Mouse (Mus musculus): Measurements from ENCODE around the gene Gm10643. TPM values are rescaled to one million over a fixed set of nuclear protein-coding genes. Genes with fewer than 3 reads are reported as not detected.

The Gm10643 gene
- polyA plus RNA-seq, 1 experiment from 2014 or later = 1.7 TPM

DNA sequence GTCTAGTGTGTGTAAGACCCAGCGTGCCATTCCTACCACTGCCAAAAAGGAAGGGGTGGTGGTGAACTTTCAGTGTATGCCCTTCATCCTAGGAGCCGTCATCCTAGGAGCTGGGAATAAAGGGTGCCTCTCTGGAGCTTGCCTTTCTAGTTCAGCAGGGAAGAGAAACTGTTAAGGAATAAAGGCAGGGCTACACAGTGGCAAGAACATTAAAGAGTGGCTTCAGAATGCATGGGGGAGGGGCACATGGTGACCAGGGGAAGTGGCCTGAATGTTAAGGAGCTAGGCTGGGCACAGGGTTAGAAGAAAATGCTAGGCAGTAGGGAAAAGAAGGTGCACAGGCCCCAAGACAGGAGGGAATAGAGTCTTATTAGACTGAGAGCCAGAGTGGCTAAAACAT, 4.8 kb upstream of the Gm10643 start:
- H3K9ac ChIP-seq = peak overlapping the region; percentile 14; the same call in 1 of the 2 replicates

DNA sequence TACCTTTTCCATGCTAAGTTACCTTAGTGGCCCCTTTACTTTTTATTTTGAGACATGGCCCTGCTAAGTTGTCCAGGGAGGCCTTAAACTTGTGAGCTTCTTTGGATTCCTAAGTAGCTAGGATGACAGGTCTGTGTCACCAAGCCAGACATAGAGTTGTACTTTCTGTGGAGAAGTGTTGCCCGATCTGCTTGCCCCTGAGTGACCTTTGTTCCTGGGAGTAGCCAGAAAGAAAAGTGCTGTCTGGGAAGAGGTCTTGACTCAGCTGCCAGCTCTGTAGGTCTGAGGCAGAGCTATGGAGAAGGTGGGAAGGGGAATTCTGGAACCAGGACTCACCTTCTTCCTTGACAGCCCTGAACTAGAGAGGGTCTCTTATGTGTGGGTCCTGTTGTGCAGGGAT, 4.2 kb upstream of the Gm10643 start:
- H3K27ac ChIP-seq = peak overlapping the region; percentile 27; the same call in 1 of the 2 replicates
- peaks cover 69% of the 10 kb centered on the region for H3K4me1 ChIP-seq (replicated peaks)
- no peak overlapping the region for H3K4me2 ChIP-seq
- H3K27me3 ChIP-seq = no peaks in the 10 kb centered on the region
- H3K9me3 ChIP-seq = no peaks in the 10 kb centered on the region
- H3K36me3 ChIP-seq = peaks cover 2% of the 10 kb centered on the region; the same call in 1 of the 2 replicates
- H3K4me3 ChIP-seq = no peak overlapping the region
- ATAC-seq (ENCODE audit: low FRiP score) = no peak
- peak overlapping the region; percentile 14; the same call in 1 of the 2 replicates for H3K9ac ChIP-seq
- 50% methylated on average over 1 of the region's 1 CpGs for WGBS

More for the DNA sequence above, 4.8 kb upstream of the Gm10643 start:
- H3K9me3 ChIP-seq = no peaks in the 10 kb centered on the region
- H3K4me1 ChIP-seq (replicated peaks) = peaks cover 73% of the 10 kb centered on the region
- no peak for ATAC-seq (ENCODE audit: low FRiP score)
- peak overlapping the region; percentile 27 for H3K27ac ChIP-seq
- peaks cover 7% of the 10 kb centered on the region; the same call in 1 of the 2 replicates for H3K36me3 ChIP-seq
- no peak overlapping the region for H3K4me2 ChIP-seq
- no peaks in the 10 kb centered on the region for H3K27me3 ChIP-seq
- H3K4me3 ChIP-seq = no peak overlapping the region
- WGBS = 58% methylated on average over 2 of the region's 2 CpGs

DNA sequence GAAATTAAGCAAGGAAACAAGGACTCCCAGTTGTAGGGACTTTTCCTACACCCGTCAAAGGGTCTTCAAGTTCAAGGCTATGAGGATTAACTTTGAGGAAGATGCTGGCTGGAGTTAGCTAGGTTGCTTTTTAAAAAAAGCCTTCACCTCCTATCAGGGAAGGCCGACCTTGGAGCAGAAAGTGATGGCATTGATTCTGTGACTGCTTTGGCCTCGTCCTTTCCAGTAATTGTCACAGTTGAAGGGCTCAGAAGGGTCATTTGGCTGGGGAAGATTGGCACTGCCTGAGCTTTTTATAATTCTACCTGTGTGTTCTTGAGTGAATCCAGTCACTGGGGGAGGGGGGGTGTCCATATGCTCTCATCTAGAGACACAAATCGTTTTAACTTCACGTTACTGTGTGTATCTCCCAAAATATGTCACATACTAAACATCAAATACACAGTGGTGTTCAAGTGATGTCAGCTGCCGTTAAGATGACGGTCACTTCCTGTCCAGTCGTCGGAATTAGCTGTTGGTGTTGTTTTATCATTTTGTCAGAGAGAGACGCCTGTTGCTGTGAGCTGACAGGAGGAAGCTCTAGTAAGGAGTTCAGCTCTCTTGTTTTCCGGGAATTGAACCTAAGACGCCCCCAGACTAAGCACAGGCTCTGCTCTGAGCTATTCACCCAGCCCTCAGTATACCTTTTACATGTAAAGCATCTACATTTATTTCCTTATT, 3.5 kb upstream of the Gm10643 start:
- Histone ChIP-seq H3K4me2 (peak overlapping the region; percentile 54), H3K27ac (no peak overlapping the region), H3K4me1 (replicated peaks) (peaks cover 62% of the 10 kb centered on the region), H3K9me3 (no peaks in the 10 kb centered on the region), H3K9ac (0 out of 2 replicates have a peak overlapping the region, but pooled peaks have one; percentile 85), H3K36me3 (no peaks in the 10 kb centered on the region), H3K4me3 (no peak overlapping the region), H3K27me3 (no peaks in the 10 kb centered on the region)
- ATAC-seq (ENCODE audit: low FRiP score) = no peak
- WGBS = 81% methylated on average over 12 of the region's 12 CpGs

GRCm38 (mm10) chr8:84067911-84068310, 3.0 kb upstream of the Gm10643 start:
- H3K9me3 ChIP-seq = no peaks in the 10 kb centered on the region
- no peak for ATAC-seq (ENCODE audit: low FRiP score)
- H3K36me3 ChIP-seq = no peaks in the 10 kb centered on the region
- peaks cover 56% of the 10 kb centered on the region for H3K4me1 ChIP-seq (replicated peaks)
- H3K4me3 ChIP-seq = peak overlapping the region; percentile 88
- 90% methylated on average over 7 of the region's 7 CpGs for WGBS
- H3K4me2 ChIP-seq = peak overlapping the region; percentile 54
- H3K27me3 ChIP-seq = no peaks in the 10 kb centered on the region
- H3K9ac ChIP-seq = peak overlapping the region; percentile 85
- no peak overlapping the region for H3K27ac ChIP-seq

DNA sequence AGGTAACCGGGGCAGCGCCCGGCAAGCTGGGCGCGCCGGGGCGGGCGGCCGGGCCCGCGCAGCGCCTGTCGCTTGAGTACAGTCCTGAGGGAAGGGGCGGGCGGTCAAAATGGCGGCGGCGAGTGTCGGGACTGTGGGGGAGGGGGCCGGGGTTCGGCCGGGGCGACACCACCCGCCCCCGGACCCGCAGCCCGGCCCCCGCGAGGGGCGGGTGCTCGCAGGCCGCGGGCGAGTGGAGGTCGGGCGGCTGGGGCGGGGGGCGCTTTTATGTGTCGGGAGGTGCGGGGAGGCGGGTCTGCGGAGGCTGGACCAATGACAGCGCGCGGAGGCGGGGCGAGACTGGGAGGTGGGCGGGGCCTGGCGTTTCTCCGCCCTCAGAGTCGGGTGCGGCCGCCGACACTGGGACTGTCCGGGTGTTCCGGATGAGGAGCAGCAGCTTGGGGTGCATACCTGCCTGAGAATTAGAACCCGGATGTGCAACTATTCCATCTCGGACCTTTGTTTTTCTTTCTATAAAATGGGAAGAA, 2.2 kb upstream of the Gm10643 start:
- WGBS = under 1% methylated on average over 46 of the region's 58 CpGs
- peak; percentile 74 for ATAC-seq (ENCODE audit: low FRiP score)
- Histone ChIP-seq H3K36me3 (no peaks in the 10 kb centered on the region), H3K9me3 (no peaks in the 10 kb centered on the region), H3K27me3 (no peaks in the 10 kb centered on the region), H3K27ac (peak overlapping the region; percentile 97), H3K4me2 (peak overlapping the region; percentile 54), H3K9ac (peak overlapping the region; percentile 85), H3K4me3 (peak overlapping the region; percentile 88), H3K4me1 (replicated peaks) (peaks cover 48% of the 10 kb centered on the region)

DNA sequence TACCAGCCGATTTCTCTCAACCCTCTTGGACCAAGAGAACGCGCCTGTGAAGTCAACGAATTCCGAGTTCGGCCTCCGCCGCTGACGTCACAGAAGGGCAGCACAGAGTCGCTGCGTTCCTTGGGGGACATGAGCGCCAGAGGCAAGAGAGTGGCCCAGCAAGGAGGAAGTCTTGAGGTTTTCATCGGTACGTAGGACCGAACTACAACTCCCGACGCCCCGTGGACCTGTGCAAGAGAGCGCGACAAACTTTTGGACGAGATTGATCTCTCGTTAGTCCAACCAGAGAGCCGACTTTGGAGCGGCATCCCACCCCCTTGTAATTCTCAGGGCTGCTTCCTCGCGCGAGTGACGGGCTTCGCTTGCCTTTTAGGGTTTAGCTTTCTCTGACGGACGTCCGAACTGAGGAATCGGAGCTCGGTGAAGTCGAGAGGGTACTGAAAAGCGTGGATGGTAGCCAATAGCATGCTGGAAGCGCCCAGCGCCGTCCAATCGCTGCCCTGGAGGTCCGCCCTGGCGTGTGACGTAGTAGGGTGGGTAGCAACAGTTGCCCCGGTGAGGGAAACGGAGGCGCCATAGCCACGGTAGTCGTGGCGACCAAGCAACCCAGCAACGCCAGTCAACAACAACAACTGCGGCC, 1.5 kb upstream of the Gm10643 start, which contains the start of gene Rfx1:
Gene Rfx1 (plus strand): TSS at position 544 of the 640 bp plus-strand sequence.
- H3K4me2 ChIP-seq = peak within 1 kb of the TSS; percentile 80
- under 1% methylated on average over 51 of the region's 51 CpGs for WGBS
- peak; percentile 98 for ATAC-seq (ENCODE audit: low FRiP score)

GRCm38 (mm10) chr8:84065457-84066072, 628 bp upstream of the Gm10643 start:
- no peaks in the 10 kb centered on the region for H3K27me3 ChIP-seq
- H3K27ac ChIP-seq = peak overlapping the region; percentile 88
- peak overlapping the region; percentile 80 for H3K4me2 ChIP-seq
- H3K4me3 ChIP-seq = peak overlapping the region; percentile 88
- no peak for ATAC-seq (ENCODE audit: low FRiP score)
- peak overlapping the region; percentile 76 for H3K9ac ChIP-seq
- H3K36me3 ChIP-seq = no peaks in the 10 kb centered on the region
- WGBS = 23% methylated on average over 5 of the region's 5 CpGs
- H3K4me1 ChIP-seq (replicated peaks) = peaks cover 35% of the 10 kb centered on the region
- no peaks in the 10 kb centered on the region for H3K9me3 ChIP-seq

More for the DNA sequence above, 1.5 kb upstream of the Gm10643 start, which contains the start of gene Rfx1:
- no peaks in the 10 kb centered on the region for H3K36me3 ChIP-seq
- H3K4me3 ChIP-seq = peak within 1 kb of the TSS; percentile 88
- no peaks in the 10 kb centered on the region for H3K9me3 ChIP-seq
- H3K4me1 ChIP-seq (replicated peaks) = peaks cover 41% of the 10 kb centered on the region
- peak within 1 kb of the TSS; percentile 85 for H3K9ac ChIP-seq
- H3K27me3 ChIP-seq = no peaks in the 10 kb centered on the region
- H3K27ac ChIP-seq = peak within 1 kb of the TSS; percentile 97

DNA sequence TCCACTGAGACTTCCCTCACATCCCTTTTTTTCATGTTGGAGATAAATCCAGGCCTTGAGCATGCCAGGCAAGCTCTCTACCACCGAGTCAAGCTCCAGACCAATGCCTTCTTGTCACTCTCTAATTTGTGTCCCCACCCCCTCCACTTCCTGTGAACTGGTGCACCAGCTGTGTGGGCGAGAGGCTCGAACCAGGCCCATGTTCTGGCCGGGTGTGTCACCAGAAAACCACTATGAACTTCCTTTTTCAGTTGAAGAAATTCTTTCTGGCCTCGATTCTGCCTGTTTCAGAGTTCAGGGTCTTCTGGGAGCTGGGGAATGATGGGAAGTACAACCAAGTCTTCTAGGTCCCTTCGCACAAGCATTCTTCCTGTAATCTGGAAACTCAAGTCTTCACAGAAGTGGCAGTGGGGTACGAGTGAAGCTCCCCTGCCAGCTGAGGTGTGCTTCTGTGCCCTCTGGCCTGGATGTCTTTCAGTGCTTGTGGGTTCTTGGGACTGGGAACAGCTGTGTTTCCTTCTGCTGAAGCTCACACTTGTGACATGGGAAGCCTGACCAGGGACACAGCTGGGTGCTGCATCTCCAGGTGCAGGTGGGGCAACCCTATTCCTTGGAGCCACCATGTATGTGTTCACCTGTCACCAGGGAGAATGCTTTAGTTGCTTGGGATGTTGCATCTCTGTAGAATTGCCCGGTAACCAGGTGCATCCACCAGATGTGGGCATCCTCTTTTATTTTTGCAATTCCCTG, 901 bp downstream of the Gm10643 start:
- Histone ChIP-seq H3K9ac (no peak overlapping the region), H3K4me3 (no peak overlapping the region), H3K36me3 (no peaks in the 10 kb centered on the region), H3K4me2 (no peak overlapping the region), H3K4me1 (replicated peaks) (peaks cover 20% of the 10 kb centered on the region), H3K27me3 (no peaks in the 10 kb centered on the region), H3K9me3 (no peaks in the 10 kb centered on the region), H3K27ac (no peak overlapping the region)
- no peak for ATAC-seq (ENCODE audit: low FRiP score)
- WGBS = 76% methylated on average over 8 of the region's 8 CpGs

DNA sequence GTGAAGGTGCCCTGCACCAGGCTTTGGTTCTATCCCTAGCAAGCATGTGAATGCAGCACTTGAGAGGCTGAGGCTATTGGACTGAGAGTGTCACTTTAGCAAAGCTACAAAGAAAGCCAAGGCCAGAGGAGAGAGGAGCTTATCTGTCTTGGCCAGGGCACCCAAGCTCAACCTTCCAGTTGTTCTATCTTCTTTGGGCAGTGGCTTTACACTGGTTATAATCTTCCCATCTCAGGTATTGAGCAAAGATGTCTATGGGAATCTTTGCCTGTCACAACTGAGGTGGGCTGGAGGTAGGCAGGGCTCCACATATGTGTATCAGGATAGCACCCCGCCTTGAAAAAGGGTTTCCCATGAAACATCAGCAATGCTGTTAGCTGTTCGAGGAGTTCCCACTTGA, 4.7 kb downstream of the Gm10643 start:
- Histone ChIP-seq H3K36me3 (no peaks in the 10 kb centered on the region), H3K4me1 (replicated peaks) (no peaks in the 10 kb centered on the region), H3K4me2 (no peak overlapping the region), H3K27me3 (no peaks in the 10 kb centered on the region), H3K9ac (no peak overlapping the region), H3K27ac (no peak overlapping the region), H3K4me3 (no peak overlapping the region), H3K9me3 (no peaks in the 10 kb centered on the region; the same call in 1 of the 2 replicates)
- ATAC-seq (ENCODE audit: low FRiP score) = no peak
- WGBS = 88% methylated on average over 2 of the region's 2 CpGs

DNA sequence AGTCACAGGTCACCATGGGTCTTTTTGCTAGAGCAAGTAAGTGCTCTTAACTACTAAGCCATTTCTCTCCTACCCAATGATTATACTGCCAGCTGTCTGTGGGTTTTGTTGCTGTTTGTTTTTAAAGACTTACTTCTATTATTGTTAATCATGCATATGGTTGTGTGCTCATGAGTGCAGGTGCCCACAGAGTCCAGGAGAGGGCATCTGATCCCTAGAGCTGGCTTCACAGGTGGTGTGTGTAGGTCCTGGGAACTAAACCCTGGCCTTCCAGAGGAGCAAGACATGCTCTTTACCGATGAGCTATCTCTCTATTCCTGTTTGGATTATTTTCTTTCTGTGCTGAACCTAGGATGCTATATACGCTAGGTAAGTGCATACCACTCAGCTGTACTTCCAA, 5.7 kb downstream of the Gm10643 start:
- no peak overlapping the region for H3K4me3 ChIP-seq
- H3K36me3 ChIP-seq = no peaks in the 10 kb centered on the region
- no peak overlapping the region for H3K4me2 ChIP-seq
- ATAC-seq (ENCODE audit: low FRiP score) = no peak
- H3K9me3 ChIP-seq = no peaks in the 10 kb centered on the region; the same call in 1 of the 2 replicates
- H3K27ac ChIP-seq = no peak overlapping the region
- WGBS = 91% methylated on average over 2 of the region's 2 CpGs
- H3K4me1 ChIP-seq (replicated peaks) = no peaks in the 10 kb centered on the region
- H3K27me3 ChIP-seq = no peaks in the 10 kb centered on the region
- H3K9ac ChIP-seq = no peak overlapping the region

- ATAC-seq (ENCODE audit: low FRiP score) = no peak
- H3K9me3 ChIP-seq = no peaks in the 10 kb centered on the region; the same call in 1 of the 2 replicates
- no peak overlapping the region for H3K4me3 ChIP-seq
- H3K9ac ChIP-seq = no peak overlapping the region
- H3K36me3 ChIP-seq = no peaks in the 10 kb centered on the region
- H3K4me2 ChIP-seq = no peak overlapping the region
- no peak overlapping the region for H3K27ac ChIP-seq
- no peaks in the 10 kb centered on the region; the same call in 1 of the 2 replicates for H3K4me1 ChIP-seq (replicated peaks)
- no peaks in the 10 kb centered on the region for H3K27me3 ChIP-seq
- WGBS = 96% methylated on average over 1 of the region's 1 CpGs
Observed at GRCm38 (mm10) chr8:84057827-84058226, 7.1 kb downstream of the Gm10643 start.
